Mouse (Mus musculus) bone marrow, adult 2 months (tissue): ENCODE measurements at regions not wholly inside any gene's neighbourhood (a gene's known extent, or its start where the extent isn't known, plus 50 kb on each side); places are given as distances from the start of the nearest gene placed in this dataset.

ENCODE experiments used
- CTCF ChIP-seq: fragments of 200-500 bp; IDR thresholded peaks from 2 replicates; pipeline ENCODE4 v1.5.1; 2011; ENCODE audit warnings: low read length, control low read depth; ENCODE audit not compliant: control insufficient read depth, insufficient read depth
- POLR2A ChIP-seq: fragments of 200-500 bp; IDR thresholded peaks from 2 replicates; pipeline ENCODE4 v1.6.1; 2011; ENCODE audit warnings: low read depth, mild to moderate bottlenecking, control low read depth, low read length, borderline replicate concordance; ENCODE audit not compliant: control insufficient read depth

- no peak for TF ChIP-seq CTCF
- TF ChIP-seq POLR2A, result no peak
Observed at GRCm38 (mm10) chr19:60325112-60325511, 98.6 kb upstream of the Fam204a start.
